Mouse (Mus musculus): ENCODE data around the gene Ang. TPM values are rescaled to one million over a fixed set of nuclear protein-coding genes. Genes with fewer than 3 reads are reported as not detected.

The Ang gene
- total RNA-seq, 2 experiments from 2014 or later: 3.4 to 5.6 TPM

GRCm38 (mm10) chr14:51129624-51129975, 38.6 kb downstream of the Ang start:
- no peak for DNase-seq

- no peak for DNase-seq
Observed at GRCm38 (mm10) chr14:51130315-51130940, 39.5 kb downstream of the Ang start.

GRCm38 (mm10) chr14:51131086-51131815, 40.3 kb downstream of the Ang start:
- no peak for DNase-seq

GRCm38 (mm10) chr14:51132372-51132771, 41.4 kb downstream of the Ang start:
- no peak for DNase-seq

DNA sequence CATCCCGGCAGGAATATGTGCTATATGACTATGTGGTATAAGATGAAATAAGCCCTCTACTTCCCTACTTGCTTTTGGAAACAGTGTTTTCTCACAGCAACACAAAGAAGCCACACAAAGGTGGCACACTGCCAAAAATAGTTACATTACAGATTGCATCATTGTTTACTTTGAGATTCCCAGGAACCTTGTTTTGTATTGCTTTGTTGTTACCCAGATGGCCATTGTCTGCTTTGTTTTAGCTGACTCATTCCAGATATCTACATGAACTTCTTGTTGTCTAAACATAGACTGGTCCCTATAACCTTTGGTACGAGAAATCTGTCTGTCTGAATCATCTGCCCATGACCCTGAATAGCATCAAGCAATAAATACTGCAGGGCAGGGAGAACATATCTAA, 49.4 kb downstream of the Ang start:
- no peak for DNase-seq

- no peak for DNase-seq
Observed at GRCm38 (mm10) chr14:51142119-51142518, 51.2 kb downstream of the Ang start.

DNA sequence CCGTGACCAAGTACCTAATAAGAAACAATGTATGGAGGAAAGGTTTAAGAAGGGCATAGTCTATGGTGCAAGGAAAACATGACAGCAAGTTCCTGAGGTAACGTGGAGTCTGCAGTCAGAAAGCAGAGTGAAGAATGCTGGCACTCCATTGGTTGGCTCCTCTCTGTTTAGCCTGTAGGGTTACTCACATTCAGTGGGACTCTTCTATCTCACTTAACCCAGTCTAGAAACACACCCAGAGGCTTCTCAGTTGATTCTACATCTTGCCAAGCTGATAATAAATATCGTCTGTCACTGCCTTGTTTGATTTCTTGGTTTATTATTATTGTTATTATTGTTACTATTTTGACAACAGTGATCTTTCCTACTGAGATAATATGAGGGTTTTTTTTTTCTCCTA, 51.6 kb downstream of the Ang start:
- DNase-seq: no peak

- peak; percentile 36 to 50 for DNase-seq
Observed at GRCm38 (mm10) chr14:51143287-51143686, 52.3 kb downstream of the Ang start.

DNA sequence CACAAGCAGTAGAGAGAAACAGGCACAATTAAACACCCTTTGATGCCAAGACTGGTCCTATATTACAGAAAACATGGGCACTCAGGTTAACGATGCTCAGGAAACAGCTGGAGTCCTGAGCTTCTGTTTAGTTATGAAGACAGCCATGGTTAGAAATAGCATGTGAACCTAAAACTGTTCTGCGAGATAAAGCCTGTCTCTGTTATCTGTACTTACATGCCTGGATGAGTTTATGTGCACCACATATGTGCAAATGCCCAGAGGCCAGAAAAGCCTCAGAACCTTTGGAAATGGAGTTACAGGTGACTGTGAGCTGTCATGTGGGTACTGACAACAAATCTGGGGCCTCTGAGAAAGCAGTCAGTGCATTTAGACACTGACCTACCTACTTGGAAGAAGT, 53.0 kb downstream of the Ang start:
- no peak for DNase-seq

DNA sequence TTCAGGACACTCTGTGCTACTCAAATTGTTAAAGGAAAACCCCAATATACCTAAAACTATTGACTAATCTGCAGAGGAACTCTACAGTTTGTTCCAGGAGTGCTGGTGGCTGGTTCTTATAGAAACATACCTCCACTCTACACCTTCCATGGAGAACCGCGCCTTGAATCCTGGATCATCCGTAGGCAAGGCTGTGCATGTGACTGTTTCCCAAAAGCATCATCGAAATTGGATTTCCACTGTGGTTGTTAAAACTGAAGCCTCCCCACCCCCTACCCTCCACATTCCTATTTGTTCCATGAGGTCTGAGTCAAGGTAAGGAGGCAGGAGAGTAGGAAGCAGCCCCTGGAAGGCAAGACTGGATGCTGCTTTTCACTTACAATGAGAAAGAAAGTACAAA, 53.5 kb downstream of the Ang start:
- DNase-seq: no peak

- no peak for DNase-seq
Observed at GRCm38 (mm10) chr14:51145521-51145920, 54.6 kb downstream of the Ang start.

DNA sequence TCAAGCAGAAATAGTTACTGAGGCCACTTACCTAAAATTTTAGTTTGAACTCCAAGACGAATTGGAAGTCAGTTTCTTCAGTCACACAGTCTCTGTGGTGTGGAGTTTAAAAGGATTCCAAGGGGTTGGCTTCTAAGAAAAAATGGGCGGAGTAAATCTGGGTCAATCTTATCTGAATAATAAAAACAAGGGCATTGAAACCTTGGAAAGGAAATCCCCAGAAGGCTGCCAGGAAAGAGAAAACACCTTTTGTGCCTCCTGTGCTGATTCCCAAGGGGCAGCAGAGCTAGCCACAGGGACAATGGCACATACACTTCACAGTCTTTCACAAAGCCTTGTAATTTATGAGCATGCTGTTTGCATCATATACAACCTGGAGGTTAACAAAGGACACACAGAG, 55.7 kb downstream of the Ang start, which contains the start of gene Rnase1:
Gene Rnase1, minus strand, starts transcription at position 101 of the 400 bp plus-strand sequence.
- no peak for DNase-seq

- DNase-seq: no peak
Observed at GRCm38 (mm10) chr14:51148006-51148405, 57.1 kb downstream of the Ang start.

- DNase-seq: no peak
Observed at GRCm38 (mm10) chr14:51149164-51149563, 58.2 kb downstream of the Ang start.

- DNase-seq: no peak
Observed at GRCm38 (mm10) chr14:51150206-51150831, 59.4 kb downstream of the Ang start.

Other genes with a start within 250 kb of the Ang start
- gene Tep1, start 220.6 kb upstream of the Ang start, total RNA-seq (2021): 1 to 10 TPM; 2.0 to 4.6 TPM
- gene Klhl33, start 193.6 kb upstream of the Ang start, total RNA-seq (2021): 1 to 10 TPM; 3.6 to 5.2 TPM
- gene Osgep, start 166.3 kb upstream of the Ang start, total RNA-seq (2021): 10 to 100 TPM; 37.3 to 44.1 TPM
- 10 to 100 TPM; 67.9 to 72.3 TPM for gene Apex1, start 166.2 kb upstream of the Ang start, total RNA-seq (2021)
- 100 to 1,000 TPM in 1 of 2 experiments, 10 to 100 TPM in 1; 89.8 to 103 TPM for gene Pip4p1, start 160.3 kb upstream of the Ang start, total RNA-seq (2021)
- gene Pnp, start 160.1 kb upstream of the Ang start, total RNA-seq (2021): 10 to 100 TPM; 12.8 to 13.2 TPM
- gene Gm49342, start 146.6 kb upstream of the Ang start, total RNA-seq (2021): 10 to 100 TPM; 14.2 to 17.0 TPM
- under 1 TPM; 0.81 to 0.95 TPM for gene Pnp2, start 135.2 kb upstream of the Ang start, total RNA-seq (2021)
- gene Rnase10, start 83.4 kb upstream of the Ang start, total RNA-seq (2021): not detected
- not detected for gene Rnase9, start 49.3 kb upstream of the Ang start, total RNA-seq (2021)
- not detected for gene Rnase11, start 41.0 kb upstream of the Ang start, total RNA-seq (2021)
- gene Rnase12, start 33.5 kb upstream of the Ang start, total RNA-seq (2021): not detected
- not detected for gene Olfr750, start 16.7 kb upstream of the Ang start, total RNA-seq (2021)
- gene Rnase4, start 73 bp upstream of the Ang start, total RNA-seq (2021): 10 to 100 TPM; 15.8 to 18.7 TPM
- not detected for gene Eddm3b, start 23.3 kb downstream of the Ang start, total RNA-seq (2021)
- gene Rnase6, start 32.8 kb downstream of the Ang start, total RNA-seq (2021): under 1 TPM in 1 of 2 experiments, not detected in 1; 0.65 TPM
- 1 to 10 TPM; 1.3 to 2.1 TPM for gene Rnase1, start 55.6 kb downstream of the Ang start, total RNA-seq (2021)
- gene Rnase2b, start 71.1 kb downstream of the Ang start, total RNA-seq (2021): not detected
- gene Ang2, start 108.0 kb downstream of the Ang start, total RNA-seq (2021): not detected
- under 1 TPM in 1 of 2 experiments, not detected in 1; 0.37 TPM for gene Ear14, start 112.2 kb downstream of the Ang start, total RNA-seq (2021)
- not detected for gene Rnase2a, start 165.0 kb downstream of the Ang start, total RNA-seq (2021)